Mouse (Mus musculus): ENCODE data around the gene Ppp2r1a. TPM values are rescaled to one million over a fixed set of nuclear protein-coding genes. Genes with fewer than 3 reads are reported as not detected.

Gene Ppp2r1a
- 100 to 1,000 TPM; 340 to 365 TPM for total RNA-seq (2021)
- long read RNA-seq, experiment 1, transcript Ppp2r1a-201 (15 exons, 2,410 nt): major isoform, 251 of 340 reads
- long read RNA-seq, experiment 1, partial matches to known transcripts: 81 of 340 reads
- long read RNA-seq, experiment 1, other reads (novel, unspliced or antisense): 8 of 340 reads
- long read RNA-seq, experiment 2, transcript Ppp2r1a-201 (15 exons, 2,410 nt): major isoform, 469 of 896 reads
- long read RNA-seq, experiment 2, partial matches to known transcripts: 402 of 896 reads
- long read RNA-seq, experiment 2, other reads (novel, unspliced or antisense): 25 of 896 reads

DNA sequence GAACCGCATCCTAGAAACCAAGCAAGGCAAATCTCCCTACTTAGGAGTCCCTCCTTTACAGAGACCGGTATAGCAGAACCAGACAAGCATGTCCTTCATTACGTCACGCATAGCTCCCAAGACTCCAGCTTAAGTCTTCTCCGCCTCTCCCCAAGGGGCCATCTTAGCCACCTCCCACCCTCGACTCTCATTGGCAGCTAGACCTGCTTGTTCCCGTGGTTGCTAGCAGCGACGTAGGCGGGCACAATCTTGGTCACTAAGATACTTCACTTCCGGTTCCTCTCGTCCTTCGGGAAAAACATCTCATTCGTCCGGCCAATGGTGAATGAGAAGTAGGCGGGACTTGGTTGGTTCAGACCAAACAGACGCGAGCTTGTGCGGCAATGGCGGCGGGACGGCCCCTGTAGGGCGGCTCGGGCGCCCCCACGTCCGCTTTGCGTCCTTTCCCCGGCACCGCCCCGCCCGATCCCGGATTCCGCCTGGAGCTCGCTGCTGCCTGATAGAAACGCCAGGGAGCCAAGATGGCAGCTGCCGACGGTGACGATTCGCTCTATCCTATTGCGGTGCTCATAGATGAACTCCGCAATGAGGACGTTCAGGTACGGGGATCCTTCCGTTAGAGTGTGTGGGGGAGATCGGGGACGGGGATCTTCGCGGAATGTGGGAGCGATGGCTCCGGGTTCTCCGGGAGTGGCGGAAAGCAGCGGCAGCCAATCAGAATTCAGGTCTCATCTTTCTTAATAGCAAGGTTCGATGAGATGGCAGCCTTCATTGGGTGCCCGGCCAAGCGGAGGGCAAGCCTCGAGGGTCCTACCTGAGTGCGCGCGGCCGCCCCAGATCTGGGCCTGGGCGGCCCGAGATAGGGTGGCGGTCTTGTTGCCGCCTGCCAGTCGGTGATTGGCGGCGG, at the start of gene Ppp2r1a:
Ppp2r1a (plus strand) TSS at position 327 of the 907 bp plus-strand sequence.
- DNase-seq (ENCODE audit: low spot score in 2 of 2): peak; percentile 89 to 95

- DNase-seq (ENCODE audit: low spot score in 2 of 2): no peak
These were observed 40.1 kb upstream of the Ppp2r1a start, which contains the start of gene Vmn1r231 for GRCm38 (mm10) chr17:20904991-20905390. Gene Vmn1r231 (minus strand): TSS chr17:20905091.

- no peak for DNase-seq (ENCODE audit: low spot score in 2 of 2)
These were observed 25.5 kb upstream of the Ppp2r1a start, which contains the start of gene Vmn1r232 for GRCm38 (mm10) chr17:20919614-20920013. Gene Vmn1r232 (minus strand): TSS chr17:20919714.

DNA sequence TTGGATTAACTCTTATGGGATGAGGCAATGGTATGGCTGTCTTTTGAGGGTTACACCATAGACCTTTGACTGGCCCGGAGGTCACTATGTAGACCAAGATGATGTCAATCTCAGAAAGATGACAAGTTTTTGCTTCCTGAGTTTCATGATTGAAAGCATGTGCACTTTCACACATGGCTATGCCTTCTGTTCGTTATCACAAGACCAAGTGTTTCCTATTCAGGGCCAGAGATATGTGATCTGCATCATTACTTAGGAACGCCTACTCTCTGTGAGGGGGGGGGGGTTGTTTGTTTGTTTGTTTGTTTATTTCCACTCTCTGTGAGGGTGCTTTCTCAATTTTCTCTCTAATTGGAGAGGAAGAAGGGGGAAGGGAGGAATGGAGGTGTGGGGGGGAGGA, 885 bp upstream of the Ppp2r1a start:
- DNase-seq (ENCODE audit: low spot score in 2 of 2): no peak

- DNase-seq (ENCODE audit: low spot score in 2 of 2): no peak
These were observed 985 bp downstream of the Ppp2r1a start for GRCm38 (mm10) chr17:20946026-20946565.

GRCm38 (mm10) chr17:20946636-20947035, 1.5 kb downstream of the Ppp2r1a start:
- no peak for DNase-seq (ENCODE audit: low spot score in 2 of 2)

DNA sequence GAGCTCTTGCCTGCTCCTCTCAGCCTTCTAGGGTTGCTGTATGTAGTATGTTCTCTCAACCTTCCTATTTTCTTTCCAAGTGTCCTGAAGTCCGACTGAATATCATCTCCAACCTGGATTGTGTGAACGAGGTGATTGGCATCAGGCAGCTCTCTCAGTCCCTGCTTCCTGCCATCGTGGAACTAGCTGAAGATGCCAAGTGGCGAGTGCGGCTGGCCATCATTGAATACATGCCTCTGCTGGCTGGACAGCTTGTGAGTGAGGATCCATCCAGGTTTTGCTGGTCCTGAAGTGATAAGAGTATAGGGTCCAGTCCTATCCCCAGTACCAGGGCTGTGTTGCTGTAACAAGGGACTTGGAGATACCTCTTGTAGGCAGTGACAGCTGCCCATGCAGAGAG, 15.3 kb downstream of the Ppp2r1a start:
- no peak for DNase-seq (ENCODE audit: low spot score in 2 of 2)

- no peak for DNase-seq (ENCODE audit: low spot score in 2 of 2)
These were observed 20.3 kb downstream of the Ppp2r1a start for GRCm38 (mm10) chr17:20965421-20965820.

GRCm38 (mm10) chr17:20966681-20967080, 21.6 kb downstream of the Ppp2r1a start:
- no peak for DNase-seq (ENCODE audit: low spot score in 2 of 2)

DNA sequence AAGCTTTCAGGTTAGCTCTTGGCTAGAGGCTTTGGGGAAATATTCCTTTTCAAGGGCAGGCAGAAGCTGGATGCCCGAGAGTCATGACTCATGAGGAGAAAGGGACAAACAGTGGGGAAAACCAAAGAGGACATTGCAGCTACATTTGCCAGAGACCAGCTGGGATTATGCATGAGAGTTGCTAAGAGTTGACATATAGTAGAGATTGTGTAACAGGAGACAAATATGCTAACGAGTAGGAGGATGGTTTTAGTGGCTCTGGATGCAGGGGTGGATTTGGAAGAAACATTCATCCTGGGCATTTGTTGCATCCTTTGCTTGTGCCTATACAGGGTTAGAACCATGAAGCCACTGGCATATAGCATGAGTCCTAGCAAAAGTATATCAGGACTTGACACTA, 48.6 kb downstream of the Ppp2r1a start:
- no peak for DNase-seq (ENCODE audit: low spot score in 2 of 2)

GRCm38 (mm10) chr17:20996364-20996763, 51.3 kb downstream of the Ppp2r1a start, which contains the start of gene Vmn1r233:
Gene Vmn1r233 (minus strand): TSS chr17:20996464.
- DNase-seq (ENCODE audit: low spot score in 2 of 2): no peak

- peak; percentile 52 to 77 for DNase-seq (ENCODE audit: low spot score in 2 of 2)
These were observed 63.5 kb downstream of the Ppp2r1a start, which contains the start of gene Zfp160 for GRCm38 (mm10) chr17:21008382-21009331. Gene Zfp160 (plus strand): TSS chr17:21008903.

GRCm38 (mm10) chr17:21009726-21010125, 64.6 kb downstream of the Ppp2r1a start:
- no peak for DNase-seq (ENCODE audit: low spot score in 2 of 2)

Other genes with a start within 250 kb of the Ppp2r1a start
- not detected for gene Vmn1r227, start 215.5 kb upstream of the Ppp2r1a start, total RNA-seq (2021)
- not detected for gene Vmn1r228, start 159.2 kb upstream of the Ppp2r1a start, total RNA-seq (2021)
- gene Vmn1r229, start 133.8 kb upstream of the Ppp2r1a start, total RNA-seq (2021): not detected
- not detected for gene Vmn1r230, start 104.9 kb upstream of the Ppp2r1a start, total RNA-seq (2021)
- not detected for gene Vmn1r231, start 40.2 kb upstream of the Ppp2r1a start, total RNA-seq (2021)
- gene Vmn1r232, start 25.6 kb upstream of the Ppp2r1a start, total RNA-seq (2021): not detected
- gene Vmn1r233, start 51.2 kb downstream of the Ppp2r1a start, total RNA-seq (2021): not detected
- gene Zfp160, start 63.6 kb downstream of the Ppp2r1a start, total RNA-seq (2021): 10 to 100 TPM; 31.5 to 32.3 TPM